Mouse (Mus musculus) brain, embryonic 14.5 days (tissue): Measurements from ENCODE around the gene Fli1. TPM values are rescaled to one million over a fixed set of nuclear protein-coding genes. Genes with fewer than 3 reads are reported as not detected.

Experiments used
- DNase-seq: peaks from one replicate; pipeline ENCODE4 v3.0.0-alpha.2; 2011; ENCODE audit warnings: low read depth
- CTCF ChIP-seq: fragments of 200-500 bp; IDR thresholded peaks from 2 replicates; pipeline ENCODE4 v1.5.1; 2012; ENCODE audit warnings: inconsistent platforms, mild to moderate bottlenecking, moderate library complexity, borderline replicate concordance; ENCODE audit not compliant: insufficient read depth, insufficient read length; ENCODE audit errors: extremely low read depth
- POLR2A ChIP-seq: fragments of 200-500 bp; IDR thresholded peaks from 2 replicates; pipeline ENCODE4 v1.6.1; 2012; ENCODE audit warnings: mild to moderate bottlenecking, inconsistent platforms, borderline replicate concordance; ENCODE audit not compliant: poor library complexity, insufficient read depth, insufficient read length, severe bottlenecking; ENCODE audit errors: extremely low read depth
- polyA plus RNA-seq: library from polyadenylated mRNA; depleted of rRNA; stranded (reverse); fragments of >200 nt; gene quantifications from 2 replicates; pipeline ENCODE4 v1.2.3, GENCODE M21; 2012

The Fli1 gene
- polyA plus RNA-seq, 1 experiment: 5.3 TPM

DNA sequence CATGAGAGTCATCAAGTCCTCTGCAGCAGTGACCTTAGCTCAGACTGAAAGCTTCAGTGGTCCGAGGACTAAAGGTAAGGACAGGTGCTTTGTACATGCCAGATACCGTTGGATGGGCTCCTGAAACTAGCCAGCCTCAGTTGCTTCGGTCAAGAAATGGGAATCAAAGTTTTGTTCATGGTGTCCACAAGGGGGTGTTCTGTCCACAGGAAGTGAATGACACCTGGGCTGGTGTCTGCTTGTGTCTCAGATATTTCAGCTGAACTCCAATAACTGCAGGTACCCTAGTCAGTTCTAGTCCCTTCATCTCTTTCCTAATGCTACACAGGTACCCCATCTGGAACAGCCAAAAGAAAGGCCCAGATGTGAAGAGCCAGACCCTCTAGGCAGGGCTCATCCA, 86.0 kb downstream of the Fli1 start:
- TF ChIP-seq CTCF (no peak), POLR2A (no peak)
- DNase-seq: no peak

DNA sequence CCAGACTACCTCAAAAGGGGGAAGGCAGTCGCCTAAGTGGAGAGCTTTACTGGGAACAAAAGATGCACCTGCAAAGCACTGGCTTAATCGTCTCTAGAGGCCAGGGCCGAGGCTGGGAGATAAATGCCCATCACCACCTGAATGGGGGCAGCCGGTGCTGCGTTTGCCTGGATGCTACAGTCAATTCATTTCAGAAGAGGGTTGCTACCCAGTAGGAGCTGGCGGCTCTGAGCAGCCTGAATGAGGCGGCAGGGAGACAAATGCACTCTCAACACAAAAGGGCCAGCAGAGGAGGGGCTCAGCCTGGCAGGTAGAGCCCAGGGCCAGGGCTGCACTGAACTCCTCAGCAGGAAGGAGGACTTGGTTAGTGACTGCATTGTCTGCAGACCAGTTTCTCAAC, 92.5 kb downstream of the Fli1 start:
- no peak for TF ChIP-seq CTCF
- TF ChIP-seq POLR2A: no peak
- peak; percentile 72 for DNase-seq

DNA sequence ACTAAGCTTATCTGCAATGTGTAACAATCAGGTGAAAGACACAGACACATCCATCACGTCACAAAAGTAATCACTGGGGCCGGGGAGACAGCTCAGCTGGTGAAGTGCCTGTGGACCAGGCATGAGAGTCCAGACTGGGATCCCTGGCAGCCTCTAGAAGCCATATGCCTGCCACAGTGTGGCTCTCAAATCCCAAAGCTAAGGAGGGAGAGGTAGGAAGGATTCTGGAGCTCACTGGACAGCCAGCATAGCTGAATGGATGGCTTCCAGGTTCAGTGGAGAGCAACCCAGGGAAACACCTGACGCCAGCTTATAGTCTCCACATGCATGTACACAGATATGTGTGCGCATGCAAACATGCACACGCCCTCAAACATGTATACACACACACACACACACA, 93.9 kb downstream of the Fli1 start:
- no peak for DNase-seq
- no peak for TF ChIP-seq CTCF
- no peak for TF ChIP-seq POLR2A

DNA sequence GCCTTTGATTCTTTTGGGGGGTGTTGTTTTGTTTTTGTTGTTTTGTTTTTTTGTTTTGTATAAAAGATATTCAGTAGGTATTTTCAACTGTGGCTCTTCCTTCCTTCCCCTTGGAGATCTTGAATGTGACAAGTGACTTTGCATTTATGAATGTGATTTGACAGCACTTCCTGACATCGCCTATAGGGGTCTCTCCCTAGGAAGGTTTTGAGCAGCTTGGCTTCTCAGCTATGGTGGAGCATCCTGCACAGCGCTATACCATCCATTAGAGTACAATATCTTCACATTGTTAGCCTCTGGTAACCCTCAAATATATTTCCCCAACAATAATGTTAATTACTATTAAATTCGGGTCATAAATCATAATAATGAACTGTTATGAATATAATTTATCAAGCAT, 96.9 kb downstream of the Fli1 start:
- TF ChIP-seq POLR2A: no peak
- TF ChIP-seq CTCF: no peak; the same call in 1 of the 2 replicates
- DNase-seq: no peak

DNA sequence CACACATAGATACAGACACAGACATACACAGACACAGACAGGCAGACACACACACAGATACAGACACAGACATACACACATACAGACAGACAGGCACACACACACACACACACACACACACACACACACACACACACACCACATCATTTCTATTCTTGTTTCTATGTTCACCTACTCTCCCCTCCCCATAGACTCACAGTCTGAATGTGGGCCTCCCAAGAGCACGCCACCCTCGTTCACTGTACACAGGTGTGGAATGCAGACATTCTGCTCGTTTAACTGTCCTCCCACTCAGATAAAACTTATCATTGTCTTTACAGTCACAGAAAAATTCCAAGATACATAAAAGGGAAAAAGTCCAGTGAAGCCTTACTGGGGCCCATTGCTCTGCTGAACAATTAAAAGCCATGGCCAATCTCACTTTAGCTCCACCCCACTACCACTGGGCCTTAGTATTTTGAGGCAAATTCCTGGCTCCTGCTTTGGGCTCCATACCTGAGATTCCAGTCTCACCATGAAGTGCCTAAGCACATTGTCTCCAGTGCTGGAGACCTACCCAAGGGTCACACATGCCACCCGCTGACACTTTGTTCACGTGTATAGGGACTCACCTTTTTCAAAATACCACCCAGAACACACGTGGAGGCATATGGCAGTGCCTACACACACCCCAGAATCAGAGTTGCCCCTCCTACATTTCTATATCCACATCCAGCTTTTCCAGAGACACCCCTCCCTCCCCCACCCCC, 98.0 kb downstream of the Fli1 start:
- TF ChIP-seq CTCF (no peak), POLR2A (no peak)

DNA sequence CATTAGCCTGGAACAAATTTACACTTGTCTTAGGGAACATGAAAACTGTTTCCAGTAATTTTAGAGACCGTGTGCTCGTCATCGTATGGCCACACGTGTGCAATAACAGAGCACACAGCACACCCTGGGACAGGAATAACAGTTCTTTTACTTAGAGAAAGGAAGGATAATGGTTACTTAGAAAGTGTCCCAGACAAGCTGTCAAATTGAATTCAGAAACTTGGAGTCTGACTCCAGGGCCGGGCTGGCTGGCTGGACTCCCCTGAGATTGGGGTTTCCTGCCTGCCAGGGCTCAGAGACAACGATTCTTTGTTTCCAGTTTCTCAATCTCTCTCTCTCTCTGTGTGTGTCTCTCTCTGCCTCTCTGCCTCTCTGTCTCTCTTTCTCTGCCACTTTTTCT, 98.8 kb downstream of the Fli1 start:
- DNase-seq: peak; percentile 60

More for the DNA sequence above, 98.0 kb downstream of the Fli1 start:
- DNase-seq: no peak

DNA sequence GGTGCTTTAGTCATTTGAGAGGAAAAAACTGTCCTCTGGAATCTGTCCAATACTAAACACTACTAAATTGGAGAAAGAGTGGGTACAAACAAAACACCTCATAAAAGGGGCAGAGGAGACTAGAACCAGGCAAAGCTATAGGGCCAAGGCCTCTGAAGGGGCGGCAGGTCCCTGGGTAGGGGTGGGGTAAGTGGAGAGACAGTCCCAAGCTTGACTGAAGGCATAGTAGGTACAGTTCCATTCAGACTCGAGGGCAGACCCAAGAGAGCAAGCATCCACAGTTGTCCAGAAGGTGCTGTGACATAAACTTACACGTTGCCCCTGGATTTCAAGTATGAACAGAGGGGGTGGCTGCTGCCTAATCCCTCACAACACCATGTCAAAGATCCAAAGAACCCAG, 99.5 kb downstream of the Fli1 start:
- TF ChIP-seq POLR2A (no peak), CTCF (no peak)
- DNase-seq: no peak

More for the DNA sequence above, 98.8 kb downstream of the Fli1 start:
- no peak for TF ChIP-seq POLR2A
- no peak for TF ChIP-seq CTCF

DNA sequence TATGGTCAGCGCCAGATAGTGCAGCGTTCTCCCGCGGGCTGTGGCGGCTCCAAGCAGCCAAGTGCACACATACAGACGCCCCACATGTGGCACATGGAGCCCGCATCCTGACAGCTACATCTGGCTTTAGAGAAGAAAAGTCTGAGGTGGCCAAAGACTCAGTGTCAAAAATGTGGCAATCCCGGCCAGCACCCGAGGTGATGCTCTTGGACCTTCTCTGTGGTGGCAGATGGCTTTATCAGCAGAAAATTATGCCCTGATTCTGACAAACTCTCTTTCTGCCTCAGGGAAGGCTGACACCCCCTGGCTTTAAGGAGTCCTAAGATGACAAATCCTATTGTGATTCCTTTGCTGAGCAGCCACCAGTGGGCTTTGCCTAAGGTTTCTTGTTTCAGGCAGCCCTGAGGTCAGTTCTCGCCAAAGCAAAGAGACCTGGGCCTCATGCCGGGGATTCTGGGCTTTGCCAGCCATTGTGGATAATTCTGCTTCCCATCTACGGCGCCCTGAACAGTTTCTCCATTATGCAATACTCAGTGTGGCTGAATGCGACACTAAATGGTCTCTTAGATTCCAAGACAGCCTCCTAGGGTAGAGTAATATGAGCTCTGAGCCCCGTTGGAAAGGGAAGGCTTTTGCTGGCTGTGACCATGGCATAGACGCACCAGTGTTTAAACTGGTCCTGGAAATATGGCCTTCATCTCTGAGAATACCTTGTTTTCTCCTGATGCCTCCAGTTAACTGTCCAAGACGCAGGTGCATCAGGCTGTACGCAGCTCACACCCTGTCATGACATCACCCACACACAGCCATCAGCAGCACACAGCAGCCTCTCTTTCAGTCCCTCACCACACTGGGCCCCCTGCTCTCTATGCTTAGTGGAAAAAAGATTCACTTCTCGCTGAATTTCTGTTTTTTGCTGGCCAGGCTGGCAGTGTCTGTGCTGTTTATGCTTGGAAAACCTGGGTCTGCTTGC, 108.1 kb downstream of the Fli1 start:
- no peak for TF ChIP-seq POLR2A
- TF ChIP-seq CTCF: no peak

DNA sequence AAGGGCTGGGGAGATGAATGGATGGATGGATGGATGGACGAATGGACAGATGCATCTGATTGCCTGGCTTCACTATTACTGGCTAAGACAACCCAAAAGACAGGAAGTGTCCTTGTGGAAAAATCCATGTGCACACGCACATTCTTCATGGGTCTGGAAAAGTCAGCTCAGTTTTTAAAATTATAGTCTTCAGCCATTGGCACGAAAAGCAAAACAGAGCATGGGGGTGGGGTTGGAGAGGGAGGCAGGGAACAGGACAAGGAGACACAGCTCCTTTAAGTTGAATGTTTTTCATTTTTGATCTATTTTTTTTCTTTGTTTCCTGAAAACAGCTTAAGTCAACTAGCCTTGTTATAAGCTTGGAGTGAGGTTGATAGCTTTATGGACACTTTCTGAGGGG, 111.6 kb downstream of the Fli1 start:
- DNase-seq: no peak
- TF ChIP-seq CTCF (no peak), POLR2A (no peak)

More for the DNA sequence above, 108.1 kb downstream of the Fli1 start:
- DNase-seq: peak; percentile 43

DNA sequence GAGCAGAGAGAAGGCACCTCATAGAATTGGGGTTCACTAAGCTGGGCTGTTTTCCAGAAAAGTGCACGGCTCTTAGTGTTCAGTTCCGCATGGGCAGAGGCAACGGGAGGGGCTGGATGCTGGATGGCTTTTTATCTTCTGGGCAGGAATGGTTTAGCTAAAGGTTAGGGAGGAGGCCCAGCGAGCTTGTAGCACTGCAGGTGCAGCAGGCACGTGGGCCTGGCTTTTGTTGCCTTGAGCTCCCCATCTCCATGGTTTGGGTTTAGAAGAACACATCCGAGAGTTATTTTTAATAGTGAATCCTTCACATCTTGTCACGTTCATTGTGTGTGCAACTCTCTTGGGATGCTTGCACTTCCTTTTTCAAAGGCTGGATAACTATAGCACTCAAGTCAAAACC, 117.3 kb downstream of the Fli1 start:
- no peak for DNase-seq
- TF ChIP-seq POLR2A: no peak

DNA sequence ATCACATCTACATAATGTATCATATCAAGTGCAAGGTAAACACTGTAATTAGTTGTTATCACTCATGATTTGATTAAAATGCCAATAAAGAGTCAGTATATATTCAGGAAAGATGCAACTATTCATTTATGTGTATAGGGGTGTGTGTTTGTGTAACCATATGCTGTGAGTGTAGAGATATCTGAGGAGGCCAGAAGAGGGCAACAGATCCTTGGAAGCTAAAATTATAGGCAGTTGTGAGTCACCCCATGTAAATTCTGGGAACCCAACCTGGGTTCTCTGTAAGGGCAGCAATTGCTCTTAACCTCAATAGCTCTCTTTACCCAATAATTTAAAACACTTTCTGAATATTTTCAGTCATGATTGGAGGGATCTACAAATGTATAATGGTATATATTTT, 122.0 kb downstream of the Fli1 start:
- TF ChIP-seq CTCF: no peak
- no peak for TF ChIP-seq POLR2A
- no peak for DNase-seq

DNA sequence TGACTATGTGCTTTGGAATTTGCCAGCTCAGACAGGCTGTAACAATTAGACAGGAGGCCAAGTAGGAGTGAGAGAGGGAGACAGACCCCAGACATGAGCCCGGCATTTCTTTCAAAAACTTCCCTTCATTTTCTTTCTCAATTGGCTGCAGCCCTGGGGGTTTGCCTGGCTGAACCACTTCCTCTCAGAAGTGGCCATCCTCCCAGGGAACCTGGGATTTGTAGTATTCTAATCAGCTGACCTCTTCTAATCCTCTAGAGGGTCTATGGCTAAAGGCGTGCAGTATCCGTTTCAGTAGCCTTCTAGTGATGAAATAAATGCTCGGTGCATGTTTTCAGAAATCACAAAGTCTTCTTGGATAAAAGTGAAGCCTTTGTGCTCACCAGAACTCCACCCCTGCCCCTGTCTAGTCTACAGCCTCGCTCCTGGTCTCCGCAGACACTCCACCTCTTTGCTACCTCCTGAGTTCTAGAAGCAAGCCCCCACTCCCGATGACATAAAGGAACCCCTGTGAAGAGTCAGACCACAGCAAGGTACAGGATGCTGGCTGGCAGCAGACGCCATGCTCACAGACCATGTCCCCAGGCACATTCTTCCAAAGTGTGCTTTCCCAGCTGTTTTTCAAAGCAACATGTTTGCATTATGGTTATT, 125.1 kb downstream of the Fli1 start:
- TF ChIP-seq CTCF (no peak), POLR2A (no peak)
- peak; percentile 14 for DNase-seq

DNA sequence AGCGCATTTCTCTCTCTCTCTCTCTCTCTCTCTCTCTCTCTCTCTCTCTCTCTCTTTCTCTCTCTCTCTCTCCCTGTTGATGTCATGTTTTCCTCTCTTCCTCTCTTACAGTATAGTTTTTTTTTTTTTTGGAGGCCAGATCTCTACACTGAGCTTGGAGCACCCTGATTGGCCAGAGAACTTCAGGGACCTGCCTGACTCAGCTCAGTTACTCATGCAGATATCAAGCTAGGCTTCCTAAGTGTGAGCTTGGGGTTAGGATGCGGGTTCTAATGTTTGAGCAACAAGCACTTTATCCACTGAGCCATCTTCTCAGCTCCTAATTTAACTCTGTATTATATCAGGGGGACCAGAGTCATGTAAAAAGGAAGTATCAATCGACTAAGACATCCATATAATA, 126.7 kb downstream of the Fli1 start:
- no peak for TF ChIP-seq CTCF
- TF ChIP-seq POLR2A: no peak
- DNase-seq: no peak
